Mouse (Mus musculus) lung, postnatal 0 days (tissue): ENCODE measurements around the gene Thop1. TPM values are rescaled to one million over a fixed set of nuclear protein-coding genes. Genes with fewer than 3 reads are reported as not detected.

ENCODE experiments used
- ATAC-seq: fragments of 200-750 bp; cut with Nextera tagmentation; 2 replicates; pipeline ENCODE4 v1.8.0; 2017; ENCODE audit warnings: moderate library complexity
- DNase-seq: peaks from one replicate; pipeline ENCODE4 v3.0.0-alpha.2; 2016; ENCODE audit warnings: low spot score
- H3K27ac ChIP-seq: fragments of 300-500 bp; sonication (generic); 2 replicates; pipeline ENCODE4 v1.5.1; 2014; ENCODE audit warnings: antibody characterized with exemption, mild to moderate bottlenecking, low read length, mixed read lengths
- H3K27me3 ChIP-seq: fragments of 300-500 bp; sonication (generic); replicated peaks from 2 replicates; pipeline ENCODE4 v1.6.1; 2014; ENCODE audit warnings: low read length, mixed read lengths; ENCODE audit not compliant: insufficient read depth
- H3K36me3 ChIP-seq: fragments of 300-500 bp; sonication (generic); 2 replicates; pipeline ENCODE4 v1.6.1; 2014; ENCODE audit warnings: low read length, mixed read lengths; ENCODE audit not compliant: insufficient read depth
- H3K4me1 ChIP-seq: fragments of 300-500 bp; sonication (generic); 2 replicates; pipeline ENCODE4 v1.6.1; 2014; ENCODE audit warnings: antibody characterized with exemption, low read depth, low read length, mixed read lengths; ENCODE audit not compliant: insufficient read depth
- H3K4me2 ChIP-seq: fragments of 300-500 bp; sonication (generic); replicated peaks from 2 replicates; pipeline ENCODE4 v1.6.1; 2014; ENCODE audit warnings: low read depth, mild to moderate bottlenecking, low read length, moderate library complexity, mixed read lengths
- H3K4me3 ChIP-seq: fragments of 300-500 bp; sonication (generic); 2 replicates; pipeline ENCODE4 v1.5.1; 2014; ENCODE audit warnings: low read depth, low read length
- H3K9ac ChIP-seq: fragments of 300-500 bp; sonication (generic); replicated peaks from 2 replicates; pipeline ENCODE4 v1.6.1; 2014; ENCODE audit warnings: low read depth, mild to moderate bottlenecking
- H3K9me3 ChIP-seq: fragments of 300-500 bp; sonication (generic); 2 replicates; pipeline ENCODE4 v1.6.1; 2016; ENCODE audit warnings: low read length, mixed read lengths
- CTCF ChIP-seq: IDR thresholded peaks from 2 replicates; pipeline ENCODE4 v1.5.1; 2016; ENCODE audit warnings: antibody characterized with exemption, mild to moderate bottlenecking
- EP300 ChIP-seq: IDR thresholded peaks from 2 replicates; pipeline ENCODE4 v1.6.1; 2016; ENCODE audit warnings: antibody characterized with exemption, mild to moderate bottlenecking, control low read depth
- WGBS: fragments of 180-500 bp; shearing (Covaris S2); extraction: QIAGEN DNeasy Blood & Tissue Kit; methylation state at CpG from one replicate; pipeline ENCODE4 v1.1.7; 2014; 5-methylcytosine and 5-hydroxymethylcytosine counted together
- polyA plus RNA-seq: library from polyadenylated mRNA; unstranded; fragments of >200 nt; fragmentation: Nextera tagmentation; extraction: Ambion mirVana; gene quantifications from 2 replicates; pipeline ENCODE4 v1.2.1, GENCODE M21; 2015

Thop1 gene
- polyA plus RNA-seq, 1 experiment from 2014 or later: 14.0 TPM

GRCm38 (mm10) chr10:81092465-81093250 lies 22.8 kb downstream of the Thop1 start:
- H3K27ac ChIP-seq: no peak overlapping the region
- DNase-seq: peak; percentile 26
- no peaks in the 10 kb centered on the region for H3K36me3 ChIP-seq
- ATAC-seq: peak; percentile 53
- H3K9ac ChIP-seq: no peak overlapping the region
- H3K4me2 ChIP-seq: no peak overlapping the region
- H3K4me1 ChIP-seq: no peaks in the 10 kb centered on the region
- H3K27me3 ChIP-seq: no peaks in the 10 kb centered on the region
- H3K4me3 ChIP-seq: no peak overlapping the region
- WGBS: 45% methylated on average over 22 of the region's 22 CpGs
- H3K9me3 ChIP-seq: no peaks in the 10 kb centered on the region
- no peak for TF ChIP-seq CTCF
- TF ChIP-seq EP300: no peak

GRCm38 (mm10) chr10:81094931-81095678 lies 25.3 kb downstream of the Thop1 start:
- 54% methylated on average over 9 of the region's 9 CpGs for WGBS
- Histone ChIP-seq H3K9me3 (no peaks in the 10 kb centered on the region), H3K4me1 (no peaks in the 10 kb centered on the region), H3K27ac (no peak overlapping the region), H3K36me3 (no peaks in the 10 kb centered on the region), H3K4me2 (no peak overlapping the region), H3K4me3 (no peak overlapping the region), H3K9ac (no peak overlapping the region), H3K27me3 (no peaks in the 10 kb centered on the region)
- no peak for ATAC-seq
- TF ChIP-seq EP300 (no peak), CTCF (no peak)
- DNase-seq: no peak

- WGBS: 2% methylated on average over 55 of the region's 56 CpGs
Observed at GRCm38 (mm10) chr10:81105565-81106112, 35.8 kb downstream of the Thop1 start, which contains the start of gene Map2k2. Gene Map2k2 (plus strand): TSS chr10:81105915.

GRCm38 (mm10) chr10:81106113-81106721 lies 36.4 kb downstream of the Thop1 start:
- Histone ChIP-seq H3K4me3 (peak overlapping the region; percentile 74), H3K27ac (peak overlapping the region; percentile 99), H3K36me3 (peaks cover 19% of the 10 kb centered on the region), H3K4me1 (peaks cover 7% of the 10 kb centered on the region), H3K4me2 (peak overlapping the region; percentile 61), H3K9ac (peak overlapping the region; percentile 79), H3K27me3 (no peaks in the 10 kb centered on the region), H3K9me3 (no peaks in the 10 kb centered on the region)
- TF ChIP-seq EP300 (no peak), CTCF (peak; percentile 56)
- WGBS: under 1% methylated on average over 33 of the region's 35 CpGs
- ATAC-seq (peak; percentile 94), DNase-seq (peak; percentile 90)

More at GRCm38 (mm10) chr10:81105565-81106112, 35.8 kb downstream of the Thop1 start, which contains the start of gene Map2k2:
- peaks cover 19% of the 10 kb centered on the region for H3K36me3 ChIP-seq
- DNase-seq (peak; percentile 98), ATAC-seq (peak; percentile 97)
- peak within 1 kb of the TSS; percentile 61 for H3K4me2 ChIP-seq
- H3K4me1 ChIP-seq: peaks cover 7% of the 10 kb centered on the region
- peak within 1 kb of the TSS; percentile 79 for H3K9ac ChIP-seq
- no peaks in the 10 kb centered on the region for H3K9me3 ChIP-seq
- H3K27ac ChIP-seq: peak within 1 kb of the TSS; percentile 99
- H3K4me3 ChIP-seq: peak within 1 kb of the TSS; percentile 74
- no peaks in the 10 kb centered on the region for H3K27me3 ChIP-seq
- TF ChIP-seq CTCF (no peak), EP300 (peak; percentile 37; the same call in 1 of the 2 replicates)

GRCm38 (mm10) chr10:81112946-81113345 lies 43.1 kb downstream of the Thop1 start:
- Histone ChIP-seq H3K27me3 (no peaks in the 10 kb centered on the region), H3K4me3 (no peak overlapping the region), H3K4me1 (no peaks in the 10 kb centered on the region), H3K27ac (no peak overlapping the region), H3K9ac (no peak overlapping the region), H3K4me2 (no peak overlapping the region), H3K36me3 (peaks cover 39% of the 10 kb centered on the region), H3K9me3 (no peaks in the 10 kb centered on the region)
- DNase-seq: no peak
- 85% methylated on average over 6 of the region's 6 CpGs for WGBS
- ATAC-seq: no peak
- TF ChIP-seq CTCF (no peak), EP300 (no peak)

GRCm38 (mm10) chr10:81119625-81120024 lies 49.8 kb downstream of the Thop1 start:
- Histone ChIP-seq H3K9me3 (no peaks in the 10 kb centered on the region), H3K9ac (no peak overlapping the region), H3K4me2 (no peak overlapping the region), H3K27me3 (no peaks in the 10 kb centered on the region), H3K36me3 (peaks cover 49% of the 10 kb centered on the region), H3K27ac (no peak overlapping the region), H3K4me3 (no peak overlapping the region), H3K4me1 (no peaks in the 10 kb centered on the region)
- WGBS: 91% methylated on average over 10 of the region's 10 CpGs
- TF ChIP-seq EP300 (no peak), CTCF (no peak)
- no peak for DNase-seq
- no peak for ATAC-seq
